ENCODE assay signal across 8 mouse cellular contexts in genomic region chr6:47781091-47781968, GRCm38 (mm10). TPM values are rescaled to one million over a fixed set of nuclear protein-coding genes. Genes with fewer than 3 reads are reported as not detected.
DNase-seq lines count a peak whose midpoint lies in the region; ATAC-seq lines count a peak whose summit lies in the region.

No protein-coding gene starts in this region.

- peak; percentile 73 for ATAC-seq in hindbrain, embryonic 13.5 days (ENCODE audit: low FRiP score)
- peak; percentile 80 for ATAC-seq in limb, embryonic 11.5 days (ENCODE audit: insufficient number of reproducible peaks, low FRiP score, low TSS enrichment, low read depth)
- peak; percentile 50; the same call in 1 of the 2 replicates for ATAC-seq in midbrain, embryonic 12.5 days (ENCODE audit: low FRiP score, low read depth)

- H3K4me1 ChIP-seq in erythroblast, embryonic 14.5 days (ENCODE audit: control insufficient read depth) = peaks cover 30% of the 10 kb centered on the region
- H3K4me1 ChIP-seq in hindbrain, embryonic 13.5 days (replicated peaks) = peaks cover 12% of the 10 kb centered on the region
- H3K4me1 ChIP-seq in limb, embryonic 11.5 days (ENCODE audit: control insufficient read depth, insufficient read depth, low read length) = no peaks in the 10 kb centered on the region
- peaks cover 9% of the 10 kb centered on the region for H3K4me1 ChIP-seq in midbrain, embryonic 12.5 days

- peak overlapping the region; percentile 90 for H3K27ac ChIP-seq in hindbrain, embryonic 13.5 days
- H3K27ac ChIP-seq in limb, embryonic 11.5 days (replicated peaks; ENCODE audit: low read depth, low read length) = 0 out of 2 replicates have a peak overlapping the region, but pooled peaks have one; percentile 1
- peak overlapping the region; percentile 78 for H3K27ac ChIP-seq in midbrain, embryonic 12.5 days (replicated peaks)

- peak overlapping the region; percentile 52 for H3K4me2 ChIP-seq in hindbrain, embryonic 13.5 days
- peak overlapping the region; percentile 35; the same call in 1 of the 2 replicates for H3K4me2 ChIP-seq in limb, embryonic 11.5 days (ENCODE audit: low read depth, severe bottlenecking)
- peak overlapping the region; percentile 49 for H3K4me2 ChIP-seq in midbrain, embryonic 12.5 days (replicated peaks)

- peak overlapping the region; percentile 71 for H3K9ac ChIP-seq in hindbrain, embryonic 13.5 days
- peak overlapping the region; percentile 43; the same call in 1 of the 2 replicates for H3K9ac ChIP-seq in limb, embryonic 11.5 days (ENCODE audit: low read length)
- peak overlapping the region; percentile 44 for H3K9ac ChIP-seq in midbrain, embryonic 12.5 days (replicated peaks)

- 1% methylated on average over 21 of the region's 21 CpGs for WGBS in hindbrain, embryonic 13.5 days
- under 1% methylated on average over 21 of the region's 21 CpGs for WGBS in limb, embryonic 11.5 days
- WGBS in midbrain, embryonic 12.5 days = under 1% methylated on average over 21 of the region's 21 CpGs

- peaks cover 2% of the 10 kb centered on the region; the same call in 1 of the 2 replicates for H3K27me3 ChIP-seq in erythroblast, embryonic 14.5 days (ENCODE audit: control insufficient read depth)
- no peaks in the 10 kb centered on the region for H3K27me3 ChIP-seq in hindbrain, embryonic 13.5 days
- no peaks in the 10 kb centered on the region for H3K27me3 ChIP-seq in limb, embryonic 11.5 days (ENCODE audit: control insufficient read depth, insufficient read depth, low read length)
- no peaks in the 10 kb centered on the region for H3K27me3 ChIP-seq in midbrain, embryonic 12.5 days

- DNase-seq in layer of hippocampus, adult 11-12 months (ENCODE audit: low spot score) = peak; percentile 56
- no peak for DNase-seq in layer of hippocampus, postnatal 25 days (ENCODE audit: extremely low spot score in 1 of 2, low spot score in 1 of 2)
- peak; percentile 89 for DNase-seq in brain, adult 2 months (ENCODE audit: low read depth, low spot score)
- peak; percentile 66 for DNase-seq in limb, embryonic 11.5 days (ENCODE audit: low spot score)
- peak; percentile 30 for DNase-seq in testis, postnatal 14 days (ENCODE audit: low spot score)

- H3K9me3 ChIP-seq in erythroblast, embryonic 14.5 days (ENCODE audit: control insufficient read depth, low read length) = no peaks in the 10 kb centered on the region
- H3K9me3 ChIP-seq in hindbrain, embryonic 13.5 days = no peaks in the 10 kb centered on the region
- H3K9me3 ChIP-seq in limb, embryonic 11.5 days (ENCODE audit: control insufficient read depth, low read length) = no peaks in the 10 kb centered on the region
- no peaks in the 10 kb centered on the region for H3K9me3 ChIP-seq in midbrain, embryonic 12.5 days

- H3K4me3 ChIP-seq in erythroblast, embryonic 14.5 days (replicated peaks) = peak overlapping the region; percentile 76
- peak overlapping the region; percentile 45 for H3K4me3 ChIP-seq in hindbrain, embryonic 13.5 days
- peak overlapping the region; percentile 37 for H3K4me3 ChIP-seq in limb, embryonic 11.5 days (ENCODE audit: low read depth, low read length)
- H3K4me3 ChIP-seq in midbrain, embryonic 12.5 days = peak overlapping the region; percentile 52

- H3K36me3 ChIP-seq in erythroblast, embryonic 14.5 days (ENCODE audit: control insufficient read depth) = no peaks in the 10 kb centered on the region
- no peaks in the 10 kb centered on the region for H3K36me3 ChIP-seq in hindbrain, embryonic 13.5 days
- H3K36me3 ChIP-seq in limb, embryonic 11.5 days (ENCODE audit: control insufficient read depth, insufficient read depth, low read length) = no peaks in the 10 kb centered on the region
- no peaks in the 10 kb centered on the region for H3K36me3 ChIP-seq in midbrain, embryonic 12.5 days

RNA-seq across cellular contexts. Expression of gene Pdia4, which starts 31.9 kb away (rescaled TPM):
- total RNA-seq in layer of hippocampus, postnatal 25 days (2021) = 10 to 100 TPM; 53.5 to 67.5 TPM
- polyA plus RNA-seq in erythroblast, embryonic 14.5 days (2012) = 0.02 and 0.07 TPM in 2 replicates
- polyA plus RNA-seq in hindbrain, embryonic 13.5 days (2015; fragmentation: Nextera tagmentation; extraction: Ambion mirVana) = 177 and 180 TPM in 2 replicates
- polyA plus RNA-seq in limb, embryonic 11.5 days (2014; fragmentation: Nextera tagmentation; extraction: Ambion mirVana) = 322 and 336 TPM in 2 replicates
- 204 and 215 TPM in 2 replicates for polyA plus RNA-seq in midbrain, embryonic 12.5 days (2016; fragmentation: Nextera tagmentation; extraction: Ambion mirVana)

RNA-seq across cellular contexts. Expression of gene Zfp786, which starts 49.3 kb away (rescaled TPM):
- 1 to 10 TPM; 3.8 to 4.9 TPM for total RNA-seq in layer of hippocampus, postnatal 25 days (2021)
- polyA plus RNA-seq in erythroblast, embryonic 14.5 days (2012) = not detected in 2 replicates
- polyA plus RNA-seq in hindbrain, embryonic 13.5 days (2015; fragmentation: Nextera tagmentation; extraction: Ambion mirVana) = 15.3 and 16.6 TPM in 2 replicates
- polyA plus RNA-seq in limb, embryonic 11.5 days (2014; fragmentation: Nextera tagmentation; extraction: Ambion mirVana) = 4.7 and 5.4 TPM in 2 replicates
- 13.1 and 14.1 TPM in 2 replicates for polyA plus RNA-seq in midbrain, embryonic 12.5 days (2016; fragmentation: Nextera tagmentation; extraction: Ambion mirVana)

RNA-seq across cellular contexts. Expression of gene Zfp398, which starts 54.1 kb away (rescaled TPM):
- total RNA-seq in layer of hippocampus, postnatal 25 days (2021) = 10 to 100 TPM; 18.5 to 23.5 TPM
- 0.04 and 0.06 TPM in 2 replicates for polyA plus RNA-seq in erythroblast, embryonic 14.5 days (2012)
- 17.9 and 18.1 TPM in 2 replicates for polyA plus RNA-seq in hindbrain, embryonic 13.5 days (2015; fragmentation: Nextera tagmentation; extraction: Ambion mirVana)
- polyA plus RNA-seq in limb, embryonic 11.5 days (2014; fragmentation: Nextera tagmentation; extraction: Ambion mirVana) = 9.0 and 9.3 TPM in 2 replicates
- polyA plus RNA-seq in midbrain, embryonic 12.5 days (2016; fragmentation: Nextera tagmentation; extraction: Ambion mirVana) = 13.7 and 14.1 TPM in 2 replicates

Comparison
In these comparisons a context has a peak if more than half of its experiments do, and no peak if none do; other contexts are left out.
1. DNase-seq: peak in layer of hippocampus, adult 11-12 months (single experiment), brain, adult 2 months (single experiment), limb, embryonic 11.5 days (single experiment) and testis, postnatal 14 days (single experiment); none in layer of hippocampus, postnatal 25 days (0 of 2).
2. H3K27ac ChIP-seq: peak in every context shown above with its lines; median percentile 90 in hindbrain, embryonic 13.5 days; 78 in midbrain, embryonic 12.5 days; 1 in limb, embryonic 11.5 days.
3. RNA of gene Pdia4, which starts 31.9 kb away (polyA plus RNA-seq): 322 to 336 TPM in limb, embryonic 11.5 days, 204 to 215 TPM in midbrain, embryonic 12.5 days and 177 to 180 TPM in hindbrain, embryonic 13.5 days; 0.02 to 0.07 TPM in erythroblast, embryonic 14.5 days; every median in the first group is over 100 times any median in the second.
4. Peak in every context shown above with its lines, with median percentiles within 50 percentile points of each other: H3K4me3 ChIP-seq, ATAC-seq, H3K4me2 ChIP-seq and H3K9ac ChIP-seq.